Mouse (Mus musculus) kidney, postnatal 36 days (tissue): ENCODE measurements around the gene Rbm11.

ENCODE experiments used
- DNase-seq, 2 experiments: peaks; one replicate each; pipeline ENCODE4 v3.0.0; 2021 to 2022; ENCODE audit warnings: mixed read lengths in 2 of 2

Gene Rbm11

GRCm38 (mm10) chr16:75592671-75593500, at the start of gene Rbm11:
Gene Rbm11 (plus strand): TSS chr16:75592844.
- peak; percentile 85 to 95 for DNase-seq

- DNase-seq, result no peak
These were observed 47.3 kb upstream of the Rbm11 start for GRCm38 (mm10) chr16:75545310-75545709.

- DNase-seq, result no peak
These were observed 29.7 kb upstream of the Rbm11 start for GRCm38 (mm10) chr16:75562910-75563309.

GRCm38 (mm10) chr16:75582279-75582678, 10.4 kb upstream of the Rbm11 start:
- DNase-seq, result no peak

- no peak for DNase-seq
These were observed 6.7 kb upstream of the Rbm11 start, which contains the start of gene Lipi for GRCm38 (mm10) chr16:75585961-75586360. Gene Lipi (minus strand): TSS chr16:75586061.

GRCm38 (mm10) chr16:75586466-75586865, 6.2 kb upstream of the Rbm11 start:
- DNase-seq, result peak; percentile 6 to 14

GRCm38 (mm10) chr16:75593501-75594183, 998 bp downstream of the Rbm11 start:
- no peak for DNase-seq

GRCm38 (mm10) chr16:75606415-75606814, 13.8 kb downstream of the Rbm11 start:
- no peak for DNase-seq

GRCm38 (mm10) chr16:75612561-75612960, 19.9 kb downstream of the Rbm11 start:
- DNase-seq, result no peak

GRCm38 (mm10) chr16:75617651-75618349, 25.2 kb downstream of the Rbm11 start:
- DNase-seq, result peak; percentile 31 to 57

GRCm38 (mm10) chr16:75627862-75628261, 35.2 kb downstream of the Rbm11 start:
- DNase-seq, result peak in 1 of 2 experiments; percentile 8
